Mouse (Mus musculus) olfactory bulb, adult 2 months (tissue): ENCODE measurements around the gene Ndufs8. TPM values are rescaled to one million over a fixed set of nuclear protein-coding genes. Genes with fewer than 3 reads are reported as not detected.
A peak's percentile ranks its signal among the peaks of the same experiment; 100 is the strongest.

Experiments
- H3K27ac ChIP-seq: fragments of 200-500 bp; 2 replicates; pipeline ENCODE4 v1.5.1; 2012; ENCODE audit warnings: low read depth, low read length; ENCODE audit not compliant: insufficient read depth
- H3K4me1 ChIP-seq: fragments of 200-500 bp; 2 replicates; pipeline ENCODE4 v1.6.1; 2012; ENCODE audit warnings: low read length; ENCODE audit not compliant: control insufficient read depth, insufficient read depth
- H3K4me3 ChIP-seq: fragments of 200-500 bp; 2 replicates; pipeline ENCODE4 v1.5.1; 2012; ENCODE audit warnings: mild to moderate bottlenecking, low read depth, low read length, moderate library complexity; ENCODE audit not compliant: insufficient read depth
- CTCF ChIP-seq: fragments of 200-500 bp; IDR thresholded peaks from 2 replicates; pipeline ENCODE4 v1.5.1; 2012; ENCODE audit warnings: low read depth, mild to moderate bottlenecking, low read length, moderate library complexity; ENCODE audit not compliant: insufficient read depth
- POLR2A ChIP-seq: fragments of 200-500 bp; IDR thresholded peaks from 2 replicates; pipeline ENCODE4 v1.6.1; 2012; ENCODE audit warnings: mild to moderate bottlenecking, low read depth, low read length, moderate library complexity; ENCODE audit not compliant: insufficient read depth
- WGBS: fragments of 180-500 bp; shearing (Covaris S2); methylation state at CpG from one replicate; pipeline ENCODE4 v1.1.7; 2018; 5-methylcytosine and 5-hydroxymethylcytosine counted together
- polyA plus RNA-seq: library from polyadenylated mRNA; stranded (reverse); fragments of >200 nt; gene quantifications from 2 replicates; pipeline ENCODE4 v1.2.4, GENCODE M21; 2012; ENCODE audit warnings: low replicate concordance; ENCODE audit not compliant: missing spikeins, insufficient read depth, insufficient read length

Ndufs8 gene
- polyA plus RNA-seq, 1 experiment: not detected

DNA sequence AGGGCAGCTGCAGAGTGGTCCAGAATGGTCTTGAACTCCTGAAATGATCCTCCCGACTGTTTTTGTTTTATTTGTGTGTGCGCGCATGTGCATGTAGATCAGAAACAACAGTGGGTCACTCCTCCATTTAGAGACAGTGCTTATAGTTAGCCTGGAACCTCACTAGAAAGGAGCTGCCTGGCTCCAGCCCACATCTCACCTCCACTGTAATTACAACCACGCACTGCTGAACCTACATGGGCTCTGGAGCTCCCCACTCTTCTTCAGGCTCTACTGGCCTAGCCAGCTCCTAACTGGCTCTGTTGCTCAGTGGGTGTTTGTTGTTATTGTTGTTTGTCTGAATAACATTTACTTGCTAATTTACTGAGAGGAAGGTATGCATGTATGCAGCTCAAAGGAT lies 13.0 kb downstream of the Ndufs8 start:
- H3K4me1 ChIP-seq: peaks cover 29% of the 10 kb centered on the region
- TF ChIP-seq POLR2A (no peak), CTCF (no peak)
- WGBS: 71% methylated on average over 4 of the region's 4 CpGs

DNA sequence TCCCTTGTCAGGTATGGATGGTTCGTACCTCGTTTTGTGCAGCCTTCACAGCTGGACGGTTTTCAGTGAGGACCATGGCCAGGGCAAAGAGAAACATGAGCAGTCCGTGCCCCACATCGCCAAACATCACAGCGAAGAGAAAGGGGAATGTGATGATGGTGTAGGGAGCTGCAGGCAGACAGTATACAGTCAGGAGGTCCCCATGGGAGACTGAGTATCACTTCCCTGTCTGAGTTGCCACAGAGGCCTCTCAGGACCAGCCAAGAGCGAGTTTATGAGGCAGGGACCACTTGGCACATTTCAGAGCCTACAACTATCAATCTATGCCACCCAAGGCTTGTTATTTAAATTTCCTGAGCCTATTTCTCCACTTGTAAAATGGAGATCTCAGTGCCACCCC lies 13.6 kb downstream of the Ndufs8 start:
- Histone ChIP-seq H3K4me3 (no peak overlapping the region), H3K27ac (no peak overlapping the region), H3K4me1 (peaks cover 23% of the 10 kb centered on the region)
- no peak for TF ChIP-seq CTCF
- no peak for TF ChIP-seq POLR2A
- WGBS: 86% methylated on average over 7 of the region's 7 CpGs

More for the DNA sequence above, 13.0 kb downstream of the Ndufs8 start:
- no peak overlapping the region for H3K4me3 ChIP-seq
- H3K27ac ChIP-seq: 0 out of 2 replicates have a peak overlapping the region, but pooled peaks have one; percentile 14

DNA sequence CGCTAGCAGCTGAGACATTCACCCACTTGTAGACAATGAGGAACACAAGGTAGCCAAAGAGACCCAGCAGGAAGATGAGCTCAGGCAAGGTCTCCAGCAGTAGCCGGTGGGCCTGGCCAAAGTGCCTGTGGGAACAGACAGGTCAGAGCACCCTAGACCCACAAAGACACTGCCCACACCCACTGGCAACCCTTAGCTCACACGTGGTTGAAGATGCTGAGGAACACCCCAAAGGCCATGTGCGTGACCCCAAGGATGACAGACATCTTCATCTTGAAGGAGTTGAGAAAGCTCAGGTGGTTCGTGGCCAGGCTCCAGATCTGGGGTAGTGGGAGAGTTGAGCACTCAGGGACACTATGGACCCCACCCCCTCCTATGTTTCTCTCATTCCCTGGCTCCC lies 15.0 kb downstream of the Ndufs8 start:
- Histone ChIP-seq H3K27ac (no peak overlapping the region), H3K4me3 (no peak overlapping the region), H3K4me1 (peaks cover 9% of the 10 kb centered on the region)
- TF ChIP-seq CTCF: no peak
- no peak for TF ChIP-seq POLR2A
- WGBS: 93% methylated on average over 5 of the region's 5 CpGs

DNA sequence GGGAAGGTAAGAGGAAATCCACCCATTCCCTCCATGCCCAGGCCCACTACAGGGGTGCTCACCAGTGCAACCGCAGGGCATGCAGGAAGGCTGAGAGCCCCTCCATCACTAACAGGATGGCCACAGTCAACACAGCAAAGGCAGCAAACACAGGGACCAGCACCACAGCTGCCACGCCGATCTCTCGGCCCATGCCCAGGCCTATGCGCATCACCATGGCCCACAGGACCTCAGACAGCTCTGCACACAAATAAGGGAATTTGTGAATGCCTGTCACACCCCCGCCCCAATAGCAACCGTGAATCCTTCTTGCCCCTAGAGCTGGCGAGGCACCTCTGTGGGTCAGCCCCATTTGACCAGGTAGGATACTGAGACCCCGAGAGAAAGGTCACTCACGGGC lies 16.4 kb downstream of the Ndufs8 start:
- Histone ChIP-seq H3K27ac (no peak overlapping the region), H3K4me3 (no peak overlapping the region), H3K4me1 (0 out of 2 replicates have a peak, but pooled peaks cover 3% of the 10 kb centered on the region)
- TF ChIP-seq POLR2A (no peak), CTCF (no peak)
- 92% methylated on average over 10 of the region's 10 CpGs for WGBS

DNA sequence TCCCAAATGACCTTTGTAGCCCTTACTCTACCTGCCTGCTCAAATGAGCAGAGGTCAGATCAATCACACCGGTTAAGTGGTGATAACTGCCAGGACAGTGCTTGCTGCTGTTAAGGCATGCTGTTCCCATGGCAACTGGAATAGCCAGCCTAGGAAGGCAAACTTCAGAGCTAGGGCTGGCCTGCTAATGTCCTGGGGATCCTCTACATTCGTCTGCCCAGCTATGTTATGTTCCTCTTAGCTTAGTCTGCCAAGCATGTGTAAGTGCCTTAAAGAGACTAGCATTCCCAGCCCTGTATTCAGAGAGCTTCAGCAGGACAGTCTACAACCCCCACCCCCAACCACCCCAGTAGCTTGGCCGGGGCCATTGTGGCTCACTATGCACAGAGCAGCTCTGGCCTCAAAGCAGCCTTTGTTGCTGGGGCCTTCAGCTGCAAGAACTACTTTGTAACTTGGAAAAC lies 17.4 kb downstream of the Ndufs8 start:
- TF ChIP-seq CTCF (no peak), POLR2A (no peak)
- Histone ChIP-seq H3K4me1 (0 out of 2 replicates have a peak, but pooled peaks cover 3% of the 10 kb centered on the region), H3K27ac (0 out of 2 replicates have a peak overlapping the region, but pooled peaks have one; percentile 3), H3K4me3 (no peak overlapping the region)
- 20% methylated on average over 3 of the region's 3 CpGs for WGBS

DNA sequence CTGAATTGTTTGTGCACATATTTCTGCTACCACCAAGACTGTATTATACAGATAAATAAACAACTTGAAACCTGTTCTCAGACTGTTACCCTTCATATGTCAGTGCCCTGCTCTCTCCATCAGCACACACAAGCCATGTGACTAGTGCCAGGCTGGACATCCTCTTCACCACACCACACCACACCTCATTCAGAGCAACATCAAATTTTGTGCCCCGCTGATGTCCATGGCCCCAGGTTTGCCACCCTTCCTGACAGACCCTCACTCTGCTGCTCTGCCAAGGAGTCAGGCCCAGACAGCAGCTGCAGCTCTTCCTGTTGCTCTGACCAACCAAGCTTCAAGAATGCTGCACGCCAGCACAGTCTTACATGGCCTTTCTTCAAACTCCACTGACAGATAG lies 18.3 kb downstream of the Ndufs8 start:
- Histone ChIP-seq H3K4me3 (no peak overlapping the region), H3K4me1 (0 out of 2 replicates have a peak, but pooled peaks cover 3% of the 10 kb centered on the region), H3K27ac (no peak overlapping the region)
- WGBS: 87% methylated on average over 2 of the region's 2 CpGs
- TF ChIP-seq POLR2A: no peak
- no peak for TF ChIP-seq CTCF

DNA sequence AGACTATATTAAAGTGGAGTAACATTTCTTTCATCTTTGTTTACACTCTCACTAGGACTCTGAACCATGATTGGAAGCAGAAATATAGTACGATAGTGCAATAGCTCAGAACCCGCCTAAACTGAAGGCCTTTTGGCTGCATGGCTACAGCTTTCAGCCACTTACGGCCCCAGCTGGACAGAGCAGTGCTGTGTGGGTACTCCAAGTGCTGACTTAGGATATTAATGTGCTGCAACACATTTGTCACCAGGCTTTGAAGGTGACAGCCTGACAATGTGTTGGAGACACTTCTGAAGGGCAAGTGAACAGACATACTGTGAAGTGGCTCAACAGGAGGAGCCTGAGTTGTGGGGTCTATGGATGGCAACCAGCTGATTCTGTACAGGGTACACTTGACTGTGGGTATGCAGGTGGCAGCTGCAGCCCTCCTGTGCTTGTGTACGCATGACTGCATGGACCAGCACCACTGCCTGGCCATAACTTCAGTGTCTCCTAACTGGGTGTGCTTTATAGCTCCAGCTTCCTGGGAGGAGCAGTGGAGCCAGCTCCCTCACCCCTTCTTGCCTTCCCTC lies 18.9 kb downstream of the Ndufs8 start:
- Histone ChIP-seq H3K4me1 (0 out of 2 replicates have a peak, but pooled peaks cover 3% of the 10 kb centered on the region), H3K27ac (no peak overlapping the region), H3K4me3 (no peak overlapping the region)
- 90% methylated on average over 4 of the region's 4 CpGs for WGBS
- no peak for TF ChIP-seq POLR2A
- TF ChIP-seq CTCF: no peak

DNA sequence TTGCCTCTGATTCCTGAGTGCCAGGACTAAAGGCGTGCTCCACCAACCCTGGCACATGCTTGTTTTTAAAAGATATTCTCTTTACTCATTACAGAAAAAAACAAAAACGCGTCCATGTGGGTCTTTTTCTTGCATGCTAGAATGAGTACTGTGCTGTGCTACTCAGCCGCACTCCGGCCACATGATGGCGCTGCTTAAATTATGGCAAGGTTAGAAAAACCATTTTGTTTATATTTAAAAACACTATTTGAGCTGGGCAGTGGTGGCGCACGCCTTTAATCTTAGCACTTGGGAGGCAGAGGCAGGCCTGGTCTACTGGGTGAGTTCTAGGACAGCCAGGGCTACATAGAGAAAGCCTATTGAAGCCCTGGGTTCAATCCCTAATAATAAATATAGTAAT lies 22.4 kb downstream of the Ndufs8 start:
- H3K4me1 ChIP-seq: no peaks in the 10 kb centered on the region
- H3K27ac ChIP-seq: no peak overlapping the region
- TF ChIP-seq POLR2A (no peak), CTCF (no peak)
- no peak overlapping the region for H3K4me3 ChIP-seq
- WGBS: 74% methylated on average over 8 of the region's 8 CpGs

DNA sequence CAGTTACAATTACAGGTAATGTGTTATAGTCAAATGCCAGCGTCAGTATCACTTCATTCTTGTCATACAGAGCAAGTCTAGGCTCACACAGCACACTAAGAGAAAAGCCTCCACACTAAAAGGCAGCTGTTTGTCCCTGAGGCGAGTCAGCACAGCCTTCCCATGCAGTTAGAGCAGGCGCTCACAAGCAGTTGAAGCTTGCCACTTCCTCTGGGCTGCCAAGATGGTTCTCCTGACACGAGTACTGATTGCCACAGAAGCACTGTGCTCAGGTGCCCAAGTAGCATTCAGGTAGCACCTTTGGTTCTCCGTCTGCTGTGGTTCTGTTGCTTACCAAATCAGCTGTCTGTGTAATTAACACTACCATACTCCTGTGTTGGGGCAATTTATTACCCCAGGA lies 23.5 kb downstream of the Ndufs8 start:
- whole genome bisulfite sequencing: 94% methylated on average over 5 of the region's 5 CpGs
- Histone ChIP-seq H3K27ac (no peak overlapping the region), H3K4me3 (no peak overlapping the region), H3K4me1 (no peaks in the 10 kb centered on the region)
- TF ChIP-seq POLR2A: no peak
- TF ChIP-seq CTCF: no peak

DNA sequence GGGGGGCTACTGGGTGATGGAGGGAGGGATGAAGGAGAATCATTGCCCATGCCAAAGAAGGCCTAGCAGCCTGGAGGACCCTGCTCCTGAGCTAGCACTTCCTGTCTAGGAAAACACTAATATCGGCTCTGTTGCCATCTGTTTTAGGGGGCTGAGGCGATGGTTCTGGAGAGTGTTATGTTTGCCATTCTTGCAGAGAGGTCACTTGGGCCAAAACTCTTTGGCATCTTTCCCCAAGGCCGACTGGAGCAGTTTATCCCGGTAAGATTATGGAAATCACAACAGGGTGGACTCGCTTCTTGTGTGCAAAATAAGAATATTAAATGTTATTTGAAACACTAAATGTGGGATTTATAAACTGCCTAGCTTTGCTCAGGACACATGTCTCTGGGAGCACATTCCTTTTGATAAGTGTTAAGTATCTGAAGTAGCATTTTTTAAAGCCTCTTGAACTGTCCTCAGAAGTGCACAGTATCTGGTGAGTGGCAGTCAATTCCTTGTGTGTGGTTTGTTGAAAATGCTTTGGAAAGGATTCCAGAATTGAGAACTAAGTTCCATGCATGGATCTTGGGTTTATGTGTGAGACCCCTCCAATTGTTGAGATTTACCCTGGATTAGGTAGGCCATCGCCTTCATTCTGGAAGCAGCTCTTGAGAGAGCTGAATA lies 28.1 kb downstream of the Ndufs8 start:
- 45% methylated on average over 6 of the region's 6 CpGs for WGBS
- TF ChIP-seq CTCF: no peak
- no peak for TF ChIP-seq POLR2A
- Histone ChIP-seq H3K4me3 (no peak overlapping the region), H3K27ac (no peak overlapping the region), H3K4me1 (no peaks in the 10 kb centered on the region; the same call in 1 of the 2 replicates)
